Mouse (Mus musculus) liver, adult (tissue): ENCODE measurements around the gene Zfp931.
"Not testable (repeated sequence)": the region's sequence is repeated elsewhere in the genome, so short reads cannot be mapped to it uniquely, and the experiment has no call there.

ENCODE experiments used
- GATA4 ChIP-seq: IDR thresholded peaks from 2 replicates; pipeline ENCODE4 v1.6.1; 2014; ENCODE audit warnings: mild to moderate bottlenecking, low read length; ENCODE audit not compliant: insufficient replicate concordance

The Zfp931 gene

DNA sequence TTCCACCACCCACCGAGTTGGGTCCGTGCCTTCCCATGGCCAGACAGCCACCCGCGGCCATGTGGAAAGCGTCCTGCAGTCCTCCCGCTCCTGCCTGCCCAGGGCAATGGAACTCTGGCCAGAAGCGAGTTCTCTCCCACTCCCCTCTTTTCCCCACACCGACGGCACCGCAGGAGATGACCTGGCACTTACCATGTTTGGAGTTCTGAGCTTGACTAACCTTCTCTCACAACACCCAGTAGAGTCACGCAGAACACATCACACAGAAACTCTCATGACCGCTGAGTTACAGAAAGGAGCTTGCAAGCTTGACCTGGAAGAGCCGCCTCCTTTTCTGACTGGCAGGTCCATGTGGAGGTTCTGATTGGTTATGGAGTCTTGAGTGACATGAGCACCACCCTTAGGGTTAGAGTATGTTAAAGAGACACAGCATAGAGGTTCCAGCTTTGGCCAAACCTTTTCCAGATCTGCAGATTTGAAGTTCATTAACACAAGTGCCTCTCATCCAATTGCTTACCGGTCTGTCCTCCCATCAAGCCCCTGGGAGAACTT lies at the start of gene Zfp931:
Gene Zfp931 (minus strand): TSS at position 311 of the 552 bp plus-strand sequence.
- not testable (repeated sequence) for TF ChIP-seq GATA4

- no peak for TF ChIP-seq GATA4
Measured at GRCm38 (mm10) chr2:178126041-178126820, 48.0 kb upstream of the Zfp931 start.

DNA sequence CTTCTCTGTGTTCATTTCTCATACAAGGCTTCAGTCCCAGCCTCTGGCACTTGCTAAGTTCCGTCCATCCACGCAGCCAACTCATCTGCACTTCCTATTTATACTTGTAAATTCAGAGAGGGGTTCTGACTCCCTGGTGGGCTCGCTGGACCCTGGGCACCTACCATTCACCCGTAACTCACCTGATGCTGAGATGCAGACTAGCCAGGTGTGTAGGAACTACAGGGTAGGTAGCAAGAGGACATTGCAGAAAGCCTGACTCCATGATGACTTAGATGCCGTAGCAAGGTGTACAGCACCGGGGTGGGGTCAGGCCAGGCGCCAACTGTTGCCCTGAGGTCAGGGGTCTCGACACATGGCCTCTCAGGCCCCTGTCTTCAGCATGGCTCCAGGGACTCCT lies 47.2 kb upstream of the Zfp931 start:
- TF ChIP-seq GATA4: no peak

- TF ChIP-seq GATA4: no peak
Measured at GRCm38 (mm10) chr2:178123466-178123865, 45.2 kb upstream of the Zfp931 start.

DNA sequence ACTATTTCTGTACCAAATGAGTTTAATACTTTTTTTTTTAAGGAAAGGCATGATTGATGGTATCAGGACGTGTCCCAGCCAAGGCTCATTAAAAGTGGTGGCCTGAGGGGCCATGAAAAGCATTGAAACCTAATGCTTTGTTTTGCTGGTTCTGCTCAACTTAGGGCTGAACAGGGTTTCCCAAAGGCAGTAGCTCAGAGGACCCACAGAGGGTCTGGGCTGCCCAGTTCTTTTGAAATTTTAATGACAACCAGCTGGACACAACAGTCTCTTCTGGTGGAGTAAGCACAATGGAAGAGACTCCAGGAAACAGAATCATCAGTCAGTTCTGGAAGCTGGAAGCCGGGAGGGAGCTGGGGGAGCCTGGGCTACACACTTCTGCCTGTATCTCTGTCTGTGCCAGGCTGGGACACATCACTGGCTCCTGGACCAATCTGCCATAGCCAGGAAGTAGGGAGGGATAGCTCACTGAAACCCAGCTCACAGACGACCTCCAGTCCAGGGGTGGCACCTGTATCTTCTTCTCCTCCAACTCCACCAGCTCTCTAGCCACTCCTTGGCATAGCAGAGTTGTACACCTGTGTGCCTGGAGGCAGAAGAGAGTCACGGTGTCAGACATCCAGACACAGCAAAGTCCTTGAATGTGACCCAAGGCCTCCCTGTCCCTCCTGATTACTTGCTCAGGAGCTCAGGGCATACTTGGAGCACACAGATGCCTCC lies 43.8 kb upstream of the Zfp931 start:
- TF ChIP-seq GATA4: no peak

GRCm38 (mm10) chr2:178121375-178121688 lies 43.1 kb upstream of the Zfp931 start:
- TF ChIP-seq GATA4: no peak

GRCm38 (mm10) chr2:178120651-178121374 lies 42.5 kb upstream of the Zfp931 start:
- no peak for TF ChIP-seq GATA4

- TF ChIP-seq GATA4: no peak
Measured at GRCm38 (mm10) chr2:178120356-178120645, 42.0 kb upstream of the Zfp931 start.

DNA sequence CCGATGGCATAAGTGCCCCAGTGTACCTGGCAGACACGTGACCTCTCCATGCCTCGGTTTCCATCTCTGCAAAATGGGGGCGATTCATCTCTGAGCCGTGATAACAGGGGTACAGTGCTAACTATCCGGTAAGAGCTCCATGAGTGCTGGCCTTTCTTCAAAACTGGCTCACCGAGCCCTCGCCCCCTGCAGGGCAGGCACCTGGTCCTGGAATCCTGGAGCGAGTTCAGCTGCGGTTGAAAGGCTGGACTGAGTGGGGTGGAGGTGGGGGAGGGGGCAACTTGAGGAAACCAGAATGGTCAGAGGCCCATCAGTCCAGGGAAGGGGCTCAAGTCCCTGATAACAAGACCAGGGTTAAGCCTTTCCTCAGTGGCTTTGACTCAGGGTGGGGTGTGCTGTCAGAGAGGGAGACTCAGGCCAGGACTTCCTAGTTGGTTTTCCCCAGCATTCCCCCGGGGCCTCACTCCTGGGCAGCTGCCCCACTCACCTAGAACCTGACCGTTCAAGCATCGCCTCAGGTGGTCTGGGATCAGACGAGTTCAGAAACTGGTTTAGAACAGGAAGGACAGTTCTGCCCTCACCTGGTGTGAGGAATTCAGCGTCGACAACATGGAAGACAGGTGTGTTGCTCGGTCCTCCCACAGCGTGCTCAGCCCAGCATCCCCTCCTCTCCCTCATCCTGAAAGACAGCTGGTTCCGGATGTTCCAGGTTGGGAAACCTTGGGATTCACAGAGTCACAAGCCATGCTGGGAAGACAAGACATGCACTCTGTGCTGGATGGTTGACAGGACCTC lies 41.5 kb upstream of the Zfp931 start:
- TF ChIP-seq GATA4: no peak

GRCm38 (mm10) chr2:178118801-178119560 lies 40.7 kb upstream of the Zfp931 start, which contains the start of gene Phactr3:
Gene Phactr3 (plus strand): TSS chr2:178118975.
- no peak for TF ChIP-seq GATA4

- no peak for TF ChIP-seq GATA4
Measured at GRCm38 (mm10) chr2:178117946-178118345, 39.7 kb upstream of the Zfp931 start.

DNA sequence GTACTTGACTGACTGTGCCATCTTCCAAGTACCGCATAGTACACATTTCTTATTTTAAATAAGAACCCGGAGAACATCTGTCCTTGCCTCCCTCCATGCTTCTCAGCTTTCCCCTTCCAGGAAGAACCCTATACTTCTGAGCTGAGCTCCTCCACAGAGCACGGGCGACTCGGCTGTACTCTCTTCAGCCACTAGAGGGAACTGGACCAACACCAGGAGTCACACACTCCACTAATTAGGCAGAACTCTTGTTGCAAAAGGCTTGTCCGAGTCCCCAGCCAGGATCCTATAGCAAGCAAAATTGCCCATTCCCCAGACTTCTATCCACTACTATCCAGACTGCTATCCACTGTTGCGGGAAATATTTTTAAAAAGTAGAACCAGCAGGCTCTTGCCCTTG lies 23.7 kb upstream of the Zfp931 start:
- TF ChIP-seq GATA4: no peak

GRCm38 (mm10) chr2:178098021-178098420 lies 19.7 kb upstream of the Zfp931 start:
- TF ChIP-seq GATA4: no peak

GRCm38 (mm10) chr2:178089586-178089985 lies 11.3 kb upstream of the Zfp931 start:
- no peak for TF ChIP-seq GATA4
